Mouse (Mus musculus) midbrain, embryonic 11.5 days (tissue): ENCODE data around the gene Mbtd1. TPM values are rescaled to one million over a fixed set of nuclear protein-coding genes. Genes with fewer than 3 reads are reported as not detected.
A peak's percentile ranks its signal among the peaks of the same experiment; 100 is the strongest.
"Not testable (repeated sequence)": the region's sequence is repeated elsewhere in the genome, so short reads cannot be mapped to it uniquely, and the experiment has no call there.

ENCODE experiments used
- ATAC-seq: fragments of 200-750 bp; cut with Nextera tagmentation; 2 replicates; pipeline ENCODE4 v1.8.0; 2017; ENCODE audit warnings: moderate TSS enrichment, moderate library complexity; ENCODE audit not compliant: low FRiP score
- DNase-seq: peaks from one replicate; pipeline ENCODE4 v3.0.0; 2015; ENCODE audit warnings: low spot score; ENCODE audit errors: missing footprints
- H3K27ac ChIP-seq: fragments of 300-500 bp; sonication (generic); 2 replicates; pipeline ENCODE4 v1.5.1; 2014; ENCODE audit warnings: low read depth, low read length
- H3K27me3 ChIP-seq: fragments of 300-500 bp; sonication (generic); 2 replicates; pipeline ENCODE4 v1.6.1; 2014; ENCODE audit warnings: mild to moderate bottlenecking, low read length, moderate library complexity, mixed read lengths; ENCODE audit not compliant: control insufficient read depth, insufficient read depth
- H3K36me3 ChIP-seq: fragments of 300-500 bp; sonication (generic); 2 replicates; pipeline ENCODE4 v1.6.1; 2014; ENCODE audit warnings: mild to moderate bottlenecking, low read length, moderate library complexity, mixed read lengths; ENCODE audit not compliant: control insufficient read depth, insufficient read depth
- H3K4me1 ChIP-seq: fragments of 300-500 bp; sonication (generic); 2 replicates; pipeline ENCODE4 v1.6.1; 2014; ENCODE audit warnings: low read length; ENCODE audit not compliant: control insufficient read depth, insufficient read depth
- H3K4me2 ChIP-seq: fragments of 300-500 bp; sonication (generic); 2 replicates; pipeline ENCODE4 v1.6.1; 2014; ENCODE audit warnings: mild to moderate bottlenecking, moderate library complexity
- H3K4me3 ChIP-seq: fragments of 300-500 bp; sonication (generic); 2 replicates; pipeline ENCODE4 v1.5.1; 2014; ENCODE audit warnings: low read depth, low read length
- H3K9ac ChIP-seq: fragments of 300-500 bp; sonication (generic); 2 replicates; pipeline ENCODE4 v1.6.1; 2014; ENCODE audit warnings: low read length
- H3K9me3 ChIP-seq: fragments of 300-500 bp; sonication (generic); 2 replicates; pipeline ENCODE4 v1.6.1; 2016; ENCODE audit warnings: low read length; ENCODE audit not compliant: control insufficient read depth
- WGBS: fragments of 180-500 bp; shearing (Covaris S2); extraction: QIAGEN DNeasy Blood & Tissue Kit; methylation state at CpG from one replicate; pipeline ENCODE4 v1.1.7; 2014; 5-methylcytosine and 5-hydroxymethylcytosine counted together
- polyA plus RNA-seq: library from polyadenylated mRNA; unstranded; fragments of >200 nt; fragmentation: Nextera tagmentation; extraction: Ambion mirVana; gene quantifications from 2 replicates; pipeline ENCODE4 v1.2.1, GENCODE M21; 2014

The Mbtd1 gene
- polyA plus RNA-seq, 1 experiment from 2014 or later = 30.6 TPM

GRCm38 (mm10) chr11:93915019-93915418, 29.4 kb downstream of the Mbtd1 start:
- not testable (repeated sequence) for H3K9ac ChIP-seq, ATAC-seq, H3K27me3 ChIP-seq, H3K4me1 ChIP-seq, H3K4me3 ChIP-seq, H3K4me2 ChIP-seq, H3K27ac ChIP-seq, H3K9me3 ChIP-seq
- WGBS = 96% methylated on average over 2 of the region's 2 CpGs
- peak; percentile 75 for DNase-seq
- H3K36me3 ChIP-seq = peaks cover 16% of the 10 kb centered on the region

- Histone ChIP-seq H3K27ac (no peak overlapping the region), H3K9me3 (no peaks in the 10 kb centered on the region), H3K4me3 (no peak overlapping the region), H3K4me2 (no peak overlapping the region), H3K4me1 (no peaks in the 10 kb centered on the region), H3K36me3 (peaks cover 16% of the 10 kb centered on the region; the same call in 1 of the 2 replicates), H3K9ac (no peak overlapping the region), H3K27me3 (no peaks in the 10 kb centered on the region)
- ATAC-seq (no peak), DNase-seq (no peak)
These were observed 43.5 kb downstream of the Mbtd1 start for GRCm38 (mm10) chr11:93929106-93929505.

- no peaks in the 10 kb centered on the region for H3K4me1 ChIP-seq
- DNase-seq (no peak), ATAC-seq (no peak)
- H3K27me3 ChIP-seq = no peaks in the 10 kb centered on the region
- H3K9me3 ChIP-seq = no peaks in the 10 kb centered on the region
- peaks cover 4% of the 10 kb centered on the region; the same call in 1 of the 2 replicates for H3K36me3 ChIP-seq
- H3K9ac ChIP-seq = no peak overlapping the region
- H3K4me3 ChIP-seq = no peak overlapping the region
- WGBS = 91% methylated on average over 2 of the region's 2 CpGs
- H3K4me2 ChIP-seq = no peak overlapping the region
- no peak overlapping the region for H3K27ac ChIP-seq
These were observed 55.3 kb downstream of the Mbtd1 start for GRCm38 (mm10) chr11:93940906-93941305.

GRCm38 (mm10) chr11:93944986-93945385, 59.3 kb downstream of the Mbtd1 start:
- ATAC-seq (no peak), DNase-seq (no peak)
- 75% methylated on average over 3 of the region's 3 CpGs for WGBS
- peaks cover 3% of the 10 kb centered on the region; the same call in 1 of the 2 replicates for H3K36me3 ChIP-seq
- H3K4me1 ChIP-seq = no peaks in the 10 kb centered on the region
- no peak overlapping the region for H3K9ac ChIP-seq
- H3K9me3 ChIP-seq = no peaks in the 10 kb centered on the region
- no peaks in the 10 kb centered on the region for H3K27me3 ChIP-seq
- H3K4me2 ChIP-seq = no peak overlapping the region
- H3K4me3 ChIP-seq = no peak overlapping the region
- H3K27ac ChIP-seq = no peak overlapping the region

GRCm38 (mm10) chr11:93948887-93949567, 63.4 kb downstream of the Mbtd1 start:
- H3K9me3 ChIP-seq = no peaks in the 10 kb centered on the region
- ATAC-seq = no peak
- H3K4me2 ChIP-seq = no peak overlapping the region
- no peak overlapping the region for H3K4me3 ChIP-seq
- H3K27ac ChIP-seq = no peak overlapping the region
- H3K9ac ChIP-seq = no peak overlapping the region
- no peaks in the 10 kb centered on the region for H3K27me3 ChIP-seq
- peaks cover 11% of the 10 kb centered on the region; the same call in 1 of the 2 replicates for H3K36me3 ChIP-seq
- DNase-seq = no peak
- 94% methylated on average over 9 of the region's 9 CpGs for WGBS
- no peaks in the 10 kb centered on the region for H3K4me1 ChIP-seq

- H3K4me3 ChIP-seq = no peak overlapping the region
- H3K27me3 ChIP-seq = no peaks in the 10 kb centered on the region
- H3K9ac ChIP-seq = no peak overlapping the region
- DNase-seq = no peak
- WGBS = 91% methylated on average over 1 of the region's 1 CpGs
- no peaks in the 10 kb centered on the region for H3K9me3 ChIP-seq
- peaks cover 11% of the 10 kb centered on the region; the same call in 1 of the 2 replicates for H3K36me3 ChIP-seq
- H3K4me2 ChIP-seq = no peak overlapping the region
- peaks cover 5% of the 10 kb centered on the region; the same call in 1 of the 2 replicates for H3K4me1 ChIP-seq
- H3K27ac ChIP-seq = no peak overlapping the region
- ATAC-seq = no peak
These were observed 64.4 kb downstream of the Mbtd1 start for GRCm38 (mm10) chr11:93950045-93950444.

- Histone ChIP-seq H3K9me3 (no peaks in the 10 kb centered on the region), H3K36me3 (peaks cover 11% of the 10 kb centered on the region; the same call in 1 of the 2 replicates), H3K9ac (no peak overlapping the region), H3K4me2 (no peak overlapping the region), H3K27ac (no peak overlapping the region), H3K4me1 (peaks cover 13% of the 10 kb centered on the region), H3K27me3 (no peaks in the 10 kb centered on the region), H3K4me3 (no peak overlapping the region)
- ATAC-seq (no peak), DNase-seq (no peak)
- 69% methylated on average over 5 of the region's 5 CpGs for WGBS
These were observed 66.7 kb downstream of the Mbtd1 start for GRCm38 (mm10) chr11:93952376-93952775.

- Histone ChIP-seq H3K4me2 (peak overlapping the region; percentile 91), H3K9ac (peak overlapping the region; percentile 78), H3K4me3 (peak overlapping the region; percentile 64), H3K4me1 (peaks cover 13% of the 10 kb centered on the region), H3K27ac (0 out of 2 replicates have a peak overlapping the region, but pooled peaks have one; percentile 87), H3K36me3 (peaks cover 20% of the 10 kb centered on the region; the same call in 1 of the 2 replicates), H3K9me3 (no peaks in the 10 kb centered on the region), H3K27me3 (no peaks in the 10 kb centered on the region)
- ATAC-seq = peak; percentile 20; the same call in 1 of the 2 replicates
- DNase-seq = no peak
- WGBS = 43% methylated on average over 13 of the region's 13 CpGs
These were observed 69.1 kb downstream of the Mbtd1 start for GRCm38 (mm10) chr11:93954738-93955255.
